Mouse (Mus musculus): Measurements from ENCODE around the gene Tmem235.
"Not testable (repeated sequence)": the region's sequence is repeated elsewhere in the genome, so short reads cannot be mapped to it uniquely, and the experiment has no call there.

Tmem235 gene

DNA sequence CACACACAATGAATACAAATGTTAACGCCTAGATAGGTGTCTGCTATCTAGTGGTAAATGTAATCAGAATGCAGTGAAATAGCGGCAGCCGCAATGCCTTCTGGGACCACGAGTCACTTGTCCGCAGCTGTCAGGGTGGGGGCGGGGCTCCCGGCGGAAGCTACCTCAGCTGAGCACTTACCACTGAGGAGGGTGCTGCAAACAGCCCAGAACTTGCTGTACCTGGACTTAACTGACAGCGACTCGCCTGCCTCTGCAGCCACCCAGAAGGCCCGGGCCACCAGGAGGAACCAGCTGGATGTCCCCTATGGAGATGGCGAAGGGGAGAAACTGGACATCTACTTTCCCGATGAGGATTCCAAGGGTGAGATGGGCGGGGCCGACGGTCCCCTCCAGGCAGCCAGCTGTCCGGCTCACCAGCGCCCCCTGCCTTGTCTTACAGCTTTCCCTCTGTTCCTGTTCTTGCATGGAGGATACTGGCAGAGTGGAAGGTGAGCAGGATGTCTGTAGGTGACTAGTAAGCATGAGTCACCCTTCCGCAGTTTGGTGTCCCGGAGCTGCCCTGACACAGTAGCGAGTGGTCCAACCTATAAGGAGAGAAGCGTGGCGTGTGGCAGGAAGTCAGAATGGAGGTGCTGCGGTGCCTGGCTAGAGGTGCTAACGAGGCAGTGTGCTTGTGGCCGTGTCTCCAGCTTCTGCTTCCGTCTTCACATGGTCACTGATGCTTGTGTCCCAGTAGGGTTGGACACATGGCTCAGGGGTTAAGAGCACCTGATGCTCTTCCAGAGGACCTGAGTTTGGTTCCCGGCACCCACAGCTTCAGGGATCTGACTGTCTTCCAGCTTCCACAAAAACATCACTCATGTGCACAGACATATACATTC is 28.2 kb upstream of the Tmem235 start:
- DNase-seq (ENCODE audit: low read depth, low spot score), result peak; percentile 98

DNA sequence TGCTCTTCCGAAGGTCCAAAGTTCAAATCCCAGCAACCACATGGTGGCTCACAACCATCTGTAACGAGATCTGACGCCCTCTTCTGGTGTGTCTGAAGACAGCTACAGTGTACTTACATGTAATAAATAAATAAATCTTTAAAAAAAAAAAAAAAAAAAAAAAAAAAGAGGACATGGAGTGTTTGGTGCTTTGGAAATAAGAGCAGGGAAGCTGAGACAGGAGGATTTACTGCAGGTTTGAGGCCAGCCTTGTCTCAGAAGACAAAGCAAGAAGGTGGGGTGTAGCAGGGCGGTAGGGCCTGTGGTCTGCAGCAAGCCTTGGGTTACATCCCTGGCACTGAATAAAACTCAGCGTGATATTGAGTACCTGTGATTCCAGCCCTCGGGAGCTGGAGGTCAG is 27.0 kb upstream of the Tmem235 start:
- not testable (repeated sequence) for DNase-seq (ENCODE audit: low read depth, low spot score)

- no peak for DNase-seq (ENCODE audit: low read depth, low spot score)
Measured at GRCm38 (mm10) chr11:117834086-117834485, 26.5 kb upstream of the Tmem235 start.

GRCm38 (mm10) chr11:117836306-117836705 is 24.2 kb upstream of the Tmem235 start:
- DNase-seq (ENCODE audit: low read depth, low spot score), result no peak

DNA sequence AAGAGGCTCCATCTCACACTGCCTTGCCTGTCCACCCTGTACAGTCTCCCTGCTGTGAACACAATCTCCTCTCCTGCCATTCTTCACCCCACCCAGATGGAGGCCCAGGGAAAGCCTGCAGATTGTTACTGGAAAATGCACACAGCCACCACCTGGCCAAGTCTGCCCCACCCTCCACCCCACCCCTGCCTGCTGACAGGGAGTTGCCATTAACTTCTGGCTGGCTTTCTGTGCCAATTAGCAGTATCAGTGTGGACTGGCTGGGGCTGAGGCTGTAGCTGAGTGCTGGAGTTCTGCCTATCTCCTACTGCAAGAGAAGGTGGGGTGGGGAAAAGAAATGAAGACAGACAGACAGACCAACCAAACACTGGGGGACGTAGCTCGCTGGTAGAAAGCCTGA is 22.0 kb upstream of the Tmem235 start:
- no peak for DNase-seq (ENCODE audit: low read depth, low spot score)

GRCm38 (mm10) chr11:117839021-117839420 is 21.5 kb upstream of the Tmem235 start:
- no peak for DNase-seq (ENCODE audit: low read depth, low spot score)

DNA sequence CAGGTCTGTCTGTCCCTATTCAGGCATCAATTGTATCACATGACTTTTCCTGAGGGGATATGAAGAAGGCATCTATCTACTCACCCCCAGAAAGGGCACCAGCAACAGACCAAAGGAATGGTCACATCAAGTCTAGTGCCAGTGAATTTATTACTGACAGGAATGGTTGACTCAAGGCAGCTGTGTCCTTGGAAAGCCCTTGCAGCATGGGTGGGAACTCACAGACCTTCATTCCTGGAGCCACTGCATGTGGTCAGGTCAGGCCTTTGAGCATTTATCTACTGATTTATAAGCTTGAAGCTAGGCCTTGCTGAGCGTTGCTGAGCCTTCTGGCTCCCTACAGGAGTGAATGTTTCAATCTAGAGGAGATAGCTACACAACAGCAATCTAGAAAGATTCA is 19.6 kb upstream of the Tmem235 start:
- DNase-seq (ENCODE audit: low read depth, low spot score), result no peak

- DNase-seq (ENCODE audit: low read depth, low spot score), result no peak
Measured at GRCm38 (mm10) chr11:117843434-117843833, 17.1 kb upstream of the Tmem235 start.

GRCm38 (mm10) chr11:117844997-117845396 is 15.6 kb upstream of the Tmem235 start:
- DNase-seq (ENCODE audit: low read depth, low spot score), result no peak

- DNase-seq (ENCODE audit: low read depth, low spot score), result no peak
Measured at GRCm38 (mm10) chr11:117845651-117846050, 14.9 kb upstream of the Tmem235 start.

DNA sequence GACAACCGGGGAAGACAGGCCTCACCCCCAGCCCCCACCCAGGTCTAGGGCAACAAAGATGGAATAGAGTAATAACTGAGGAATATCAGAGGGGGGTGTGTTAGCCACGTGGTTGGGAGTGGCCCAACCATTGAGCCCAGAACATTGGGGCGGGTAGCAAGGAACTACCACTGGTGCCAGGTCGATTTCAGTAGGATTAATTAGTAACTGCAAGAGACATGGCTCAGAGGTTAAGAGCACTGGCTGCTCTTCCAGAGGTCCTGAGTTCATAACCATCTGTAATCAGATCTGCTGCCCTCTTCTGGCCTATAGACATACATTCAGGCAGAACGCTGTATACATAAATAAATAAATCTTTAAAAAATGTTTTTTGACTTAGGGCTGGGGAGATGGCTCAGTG is 13.9 kb upstream of the Tmem235 start:
- peak; percentile 57 for DNase-seq (ENCODE audit: low read depth, low spot score)

- DNase-seq (ENCODE audit: low read depth, low spot score), result peak; percentile 23
Measured at GRCm38 (mm10) chr11:117847593-117848215, 12.8 kb upstream of the Tmem235 start.

DNA sequence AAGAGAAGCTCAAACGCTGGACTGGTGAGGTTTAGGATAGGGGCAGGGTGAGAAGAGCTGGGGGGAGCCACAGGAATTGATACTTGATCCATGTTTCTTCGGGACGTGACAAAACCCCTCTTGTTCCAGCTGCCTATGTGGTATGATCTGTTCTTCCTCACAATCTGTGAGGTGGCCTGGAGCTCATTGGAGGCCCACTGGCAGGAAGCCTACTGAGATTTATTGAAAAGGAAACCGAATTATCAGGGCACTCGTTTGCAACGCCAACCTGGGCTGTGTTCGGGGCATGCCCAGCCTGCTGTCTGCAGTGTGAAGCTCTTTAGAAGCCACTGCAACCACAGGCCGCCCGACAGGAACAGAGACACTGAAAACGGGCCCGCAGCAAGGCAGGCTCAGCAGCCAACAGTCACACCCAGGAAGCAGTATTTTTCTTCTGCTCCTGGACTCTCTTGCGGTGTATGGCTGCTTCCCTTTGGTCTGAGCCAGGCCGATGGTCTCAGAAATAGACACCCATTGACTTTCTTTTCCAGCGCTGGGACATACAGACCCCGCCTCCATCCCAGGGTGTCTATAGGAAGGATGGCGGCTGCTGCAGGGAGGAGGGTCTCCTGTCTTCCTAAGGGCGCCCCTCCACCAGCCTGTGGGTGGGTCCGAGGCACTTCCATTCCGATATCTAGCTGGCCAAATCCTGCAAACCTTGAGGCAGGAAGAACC is 12.1 kb upstream of the Tmem235 start:
- DNase-seq (ENCODE audit: low read depth, low spot score), result peak; percentile 77

DNA sequence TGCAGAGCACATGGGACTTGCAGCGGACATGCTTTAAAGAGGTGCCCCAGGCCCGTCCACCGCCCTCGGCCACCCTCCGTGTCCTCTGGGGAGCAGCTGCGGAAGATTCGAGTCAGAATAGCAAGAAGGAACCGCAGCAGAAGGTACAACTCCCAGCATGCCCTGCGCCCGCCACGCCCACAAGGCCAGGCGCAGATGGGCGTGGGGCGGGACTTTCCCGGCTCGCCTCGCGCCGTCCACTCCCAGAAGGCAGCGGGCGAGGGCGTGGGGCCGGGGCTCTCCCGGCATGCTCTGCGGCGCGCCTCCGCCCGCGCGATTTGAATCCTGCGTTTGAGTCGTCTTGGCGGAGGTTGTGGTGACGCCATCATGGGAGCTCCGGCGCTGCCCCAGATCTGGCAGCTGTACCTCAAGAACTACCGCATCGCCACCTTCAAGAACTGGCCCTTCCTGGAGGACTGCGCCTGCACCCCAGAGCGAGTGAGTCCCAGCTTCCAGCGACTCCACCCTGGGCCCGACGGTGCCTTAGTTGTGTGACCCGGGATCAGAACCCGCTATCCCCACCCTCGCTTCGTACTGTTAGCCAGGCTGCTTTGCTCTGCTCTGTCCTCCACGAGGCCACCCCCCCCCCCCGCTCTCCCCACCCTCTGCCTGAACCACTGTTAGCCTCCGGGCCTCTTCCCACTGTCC is 11.4 kb upstream of the Tmem235 start, which contains the start of gene Birc5:
Birc5 (plus strand) TSS at position 267 of the 687 bp plus-strand sequence.
- DNase-seq (ENCODE audit: low read depth, low spot score), result peak; percentile 98

DNA sequence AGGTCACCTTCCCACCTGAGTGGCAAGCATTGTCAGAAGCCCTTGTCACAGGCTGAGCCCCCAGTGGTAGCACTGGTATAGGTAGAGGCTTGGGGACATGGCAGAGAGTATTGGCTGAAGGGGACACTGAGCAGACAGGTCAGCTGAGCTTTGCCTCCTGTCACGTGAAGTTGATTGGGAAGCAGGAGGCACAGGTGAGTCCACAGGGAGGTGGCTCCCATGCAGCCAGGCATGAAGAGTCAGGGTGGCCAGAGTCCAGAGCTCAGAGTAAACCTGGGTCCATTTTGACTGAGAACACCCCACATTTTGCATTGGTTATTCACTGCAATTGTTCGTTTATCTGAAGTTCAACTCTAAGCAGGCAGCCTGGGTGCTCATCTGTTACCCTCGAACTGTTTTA is 7.7 kb upstream of the Tmem235 start:
- DNase-seq (ENCODE audit: low read depth, low spot score), result no peak

DNA sequence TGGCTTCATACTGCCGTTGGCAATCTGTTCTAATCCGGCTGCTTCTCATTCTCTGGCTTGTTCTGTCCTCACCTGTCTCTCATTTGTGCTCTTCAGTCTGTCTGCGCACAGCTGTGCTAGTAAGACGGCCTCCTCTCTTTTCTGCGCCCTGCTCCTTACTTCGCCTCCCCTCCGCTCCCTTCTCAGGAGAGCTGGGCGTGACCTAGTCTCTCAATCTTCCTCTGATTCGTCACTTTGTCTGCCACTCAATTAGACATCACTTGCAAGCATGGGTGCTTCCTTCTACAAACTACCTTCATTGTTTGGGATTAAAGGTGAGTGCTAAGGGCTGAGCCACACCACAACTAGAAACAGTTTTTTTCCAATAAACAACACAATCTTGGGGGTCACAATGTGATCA is 6.3 kb upstream of the Tmem235 start:
- no peak for DNase-seq (ENCODE audit: low read depth, low spot score)

- DNase-seq (ENCODE audit: low read depth, low spot score), result no peak
Measured at GRCm38 (mm10) chr11:117855360-117855759, 5.2 kb upstream of the Tmem235 start.

DNA sequence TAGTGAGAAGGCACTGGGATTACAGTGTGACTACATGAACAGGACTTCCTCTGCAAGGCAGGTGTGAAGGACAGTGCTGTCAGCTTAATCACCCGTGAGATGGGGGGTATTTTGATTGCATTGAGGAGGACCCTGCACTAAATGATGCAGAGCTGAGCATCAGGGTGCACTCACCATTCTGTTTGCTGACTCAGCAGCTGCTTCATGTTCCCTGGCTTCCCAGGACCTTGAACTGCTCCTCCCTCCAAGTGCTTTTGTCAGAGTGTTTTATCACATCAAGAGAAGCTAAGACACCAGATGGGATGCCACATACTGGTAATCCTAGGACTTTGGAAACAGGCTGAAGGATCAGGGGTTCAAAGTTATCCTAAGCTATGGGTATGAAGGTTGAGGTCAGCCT is 4.6 kb upstream of the Tmem235 start:
- DNase-seq (ENCODE audit: low read depth, low spot score), result no peak

DNA sequence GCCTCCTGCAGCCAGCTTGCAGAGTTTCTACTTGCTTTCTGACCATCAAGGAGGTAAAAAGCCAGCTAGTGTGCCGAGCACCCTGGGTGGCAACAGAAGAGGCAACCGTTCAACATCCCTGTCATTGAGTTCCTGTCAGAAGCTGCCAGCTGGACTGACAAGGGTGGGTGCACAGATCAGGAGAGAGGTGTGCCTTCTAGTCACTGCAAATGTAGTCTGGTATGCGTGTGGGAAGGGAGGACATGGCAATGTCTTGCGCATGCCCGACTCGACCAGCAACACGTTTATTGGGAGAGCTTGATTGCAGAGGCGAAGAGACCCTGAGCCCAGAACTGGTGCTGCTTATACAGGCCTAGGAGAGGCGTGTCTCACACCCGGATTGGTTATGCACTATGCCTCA is 3.1 kb upstream of the Tmem235 start:
- no peak for DNase-seq (ENCODE audit: low read depth, low spot score)

GRCm38 (mm10) chr11:117858392-117858791 is 2.2 kb upstream of the Tmem235 start:
- no peak for DNase-seq (ENCODE audit: low read depth, low spot score)

DNA sequence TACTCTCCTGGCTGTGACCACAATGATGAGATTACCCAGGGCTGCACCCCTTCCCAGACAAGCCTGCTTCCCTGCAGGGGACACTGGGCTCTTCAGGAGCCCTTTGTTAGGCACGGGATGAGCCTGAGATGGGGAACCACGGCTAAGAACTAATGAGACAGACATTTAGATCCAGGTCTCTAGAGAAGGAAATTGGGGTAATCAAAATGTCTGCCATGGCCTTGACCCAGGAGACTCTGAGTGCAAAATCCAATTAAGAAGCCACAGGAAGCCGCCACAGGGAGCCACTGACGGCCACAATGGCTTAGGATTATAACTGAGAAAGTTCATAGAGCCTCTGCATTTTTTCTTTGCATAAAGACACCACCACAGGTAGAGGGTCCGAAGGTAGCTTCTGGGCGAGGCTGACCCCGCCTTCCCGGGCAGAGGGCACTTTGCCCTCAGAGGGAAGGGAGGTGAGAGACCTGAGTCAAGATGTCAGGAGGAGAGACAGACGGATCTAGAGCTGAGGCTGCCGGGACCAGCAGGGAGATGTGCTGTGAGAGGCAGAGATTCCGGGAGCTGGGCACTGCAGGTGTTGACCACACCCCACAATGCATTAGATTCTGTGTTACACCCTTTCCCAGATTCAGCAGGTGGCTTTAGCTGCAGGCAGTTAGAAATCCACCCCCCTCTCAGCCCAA is 2.8 kb downstream of the Tmem235 start:
- DNase-seq (ENCODE audit: low read depth, low spot score), result no peak
